Mouse (Mus musculus) neutrophil, adult 65 days (primary cell): Measurements from ENCODE around the gene Igtp. TPM values are rescaled to one million over a fixed set of nuclear protein-coding genes. Genes with fewer than 3 reads are reported as not detected.

Source experiments
- total RNA-seq: library from RNA; stranded (reverse); gene quantifications from 2 replicates; pipeline ENCODE4 v1.2.4, GENCODE M21; 2023

The Igtp gene
- 5.3 and 10.0 TPM in 2 replicates for total RNA-seq

GRCm38 (mm10) chr11:58199229-58200037 is at the start of gene Igtp, which contains the start of gene Irgm2:
Gene Igtp, plus strand, starts transcription at chr11:58199556.
Gene Irgm2, plus strand, starts transcription at chr11:58199618.

GRCm38 (mm10) chr11:58168167-58168915 is 31.0 kb upstream of the Igtp start, which contains the start of gene Gemin5:
Gene Gemin5, minus strand, starts transcription at chr11:58168539.

GRCm38 (mm10) chr11:58171459-58172091 is 27.8 kb upstream of the Igtp start, which contains the start of gene Mrpl22:
Gene Mrpl22, plus strand, starts transcription at chr11:58171661.

Other genes starting within 250 kb of the Igtp start
- 44.4 and 57.2 TPM in 2 replicates for gene Larp1, start 190.5 kb upstream of the Igtp start, total RNA-seq
- not detected in 2 replicates for gene Gm12248, start 106.4 kb upstream of the Igtp start, total RNA-seq
- 31.0 and 33.4 TPM in 2 replicates for gene Cnot8, start 95.4 kb upstream of the Igtp start, total RNA-seq
- 4.5 and 5.0 TPM in 2 replicates for gene Gemin5, start 31.0 kb upstream of the Igtp start, total RNA-seq
- 7.8 and 11.0 TPM in 2 replicates for gene Mrpl22, start 27.9 kb upstream of the Igtp start, total RNA-seq
- 3.3 and 4.9 TPM in 2 replicates for gene Irgm2, start 62 bp downstream of the Igtp start, total RNA-seq
- gene 4930438A08Rik, start 75.2 kb downstream of the Igtp start, total RNA-seq = 84.1 and 93.8 TPM in 2 replicates
- gene Zfp692, start 107.5 kb downstream of the Igtp start, total RNA-seq = 9.9 and 13.5 TPM in 2 replicates
- 13.5 and 20.9 TPM in 2 replicates for gene Zfp672, start 130.8 kb downstream of the Igtp start, total RNA-seq
- 26.4 and 32.8 TPM in 2 replicates for gene Sh3bp5l, start 131.2 kb downstream of the Igtp start, total RNA-seq
- gene Lypd8, start 179.5 kb downstream of the Igtp start, total RNA-seq = not detected in 2 replicates
- not detected in 2 replicates for gene 1810065E05Rik, start 221.6 kb downstream of the Igtp start, total RNA-seq
- gene Gm12253, start 233.0 kb downstream of the Igtp start, total RNA-seq = not detected in 2 replicates